10 mouse cellular contexts compared by ENCODE assay signal in genomic region chr14:79200133-79200891, GRCm38 (mm10). TPM values are rescaled to one million over a fixed set of nuclear protein-coding genes. Genes with fewer than 3 reads are reported as not detected.
DNase-seq lines count a peak whose midpoint lies in the region; ATAC-seq and TF ChIP-seq lines count a peak whose summit lies in the region.
"Had no signal": no experiment of that assay in that cellular context is flagged by ENCODE, and none has a peak within 500 bp of the region (broad histone marks: within the 10 kb centered on the region; RNA-seq: fewer than 3 reads in every experiment).

No protein-coding gene starts in this region.

- intact Hi-C loops in heart, postnatal 25 days (cut with DNase I): no loop called here
- intact Hi-C loops in gastrocnemius, postnatal 14 days (cut with DNase I; ENCODE audit: low total_unique reads): no loop called here

- no peak overlapping the region for H3K4me2 ChIP-seq in limb, embryonic 13.5 days (replicated peaks)
- H3K4me2 ChIP-seq: lung, embryonic 15.5 days had no signal

- TF ChIP-seq CTCF in brain, embryonic 14.5 days (IDR thresholded peaks at IDR 0.05; ENCODE audit: borderline replicate concordance, extremely low read depth, insufficient read depth, insufficient read length): no peak
- TF ChIP-seq CTCF in lung, adult 2 months (IDR thresholded peaks at IDR 0.05; ENCODE audit: insufficient read depth, low read length): no peak

- no peak for TF ChIP-seq POLR2A in brain, embryonic 14.5 days (IDR thresholded peaks at IDR 0.05; ENCODE audit: borderline replicate concordance, extremely low read depth, insufficient read depth, insufficient read length, poor library complexity, severe bottlenecking)
- TF ChIP-seq POLR2A in lung, adult 2 months (IDR thresholded peaks at IDR 0.05; ENCODE audit: borderline replicate concordance, extremely low read depth, low read depth, low read length): no peak

- H3K4me3 ChIP-seq in limb, embryonic 13.5 days: no peak overlapping the region
- H3K4me3 ChIP-seq in lung, adult 2 months (replicated peaks; ENCODE audit: extremely low read depth, low read depth, low read length): no peak overlapping the region
- H3K4me3 ChIP-seq: lung, embryonic 15.5 days had no signal

- H3K27ac ChIP-seq in limb, embryonic 13.5 days: peak overlapping the region; percentile 81
- H3K27ac ChIP-seq: lung, embryonic 15.5 days had no signal

- 0 out of 2 replicates have a peak overlapping the region, but pooled peaks have one; percentile 9 for H3K9ac ChIP-seq in limb, embryonic 13.5 days
- H3K9ac ChIP-seq: lung, embryonic 15.5 days had no signal

- H3K36me3 ChIP-seq in limb, embryonic 13.5 days: 0 out of 2 replicates have a peak, but pooled peaks cover 5% of the 10 kb centered on the region
- H3K36me3 ChIP-seq: lung, embryonic 15.5 days had no signal

- H3K4me1 ChIP-seq in limb, embryonic 13.5 days: peaks cover 57% of the 10 kb centered on the region
- H3K4me1 ChIP-seq in lung, adult 2 months (ENCODE audit: control insufficient read depth, insufficient read depth, low read length): peaks cover 2% of the 10 kb centered on the region; the same call in 1 of the 2 replicates

- 0 out of 2 replicates have a peak, but pooled peaks have one; percentile 43 for ATAC-seq in limb, embryonic 13.5 days (ENCODE audit: low FRiP score, low read depth)

- no peaks in the 10 kb centered on the region for H3K9me3 ChIP-seq in limb, embryonic 13.5 days
- H3K9me3 ChIP-seq: lung, embryonic 15.5 days had no signal

- H3K27me3 ChIP-seq in limb, embryonic 13.5 days: no peaks in the 10 kb centered on the region
- H3K27me3 ChIP-seq: lung, embryonic 15.5 days had no signal

- peak; percentile 48 to 53 for DNase-seq in heart, adult 18-20 months
- no peak for DNase-seq in heart, postnatal 25 days (ENCODE audit: low spot score)
- DNase-seq in brain, embryonic 14.5 days (ENCODE audit: low read depth): peak; percentile 86
- peak; percentile 67 for DNase-seq in gastrocnemius, postnatal 14 days
- DNase-seq in retina, postnatal 1 day: no peak
- no peak for DNase-seq in liver
- DNase-seq in lung, adult 2 months: no peak

- WGBS in limb, embryonic 13.5 days: 39% methylated on average over 9 of the region's 9 CpGs
- 61% methylated on average over 9 of the region's 9 CpGs for WGBS in lung, adult 2 months

RNA-seq across cellular contexts. Expression of gene Zfp957, which starts 46.9 kb away (rescaled TPM):
- not detected for total RNA-seq in heart, adult 18-20 months (2021)
- total RNA-seq in heart, postnatal 25 days (2021): not detected
- polyA plus RNA-seq in brain, embryonic 14.5 days (2012; rRNA removed): not detected in 2 replicates
- not detected for total RNA-seq in gastrocnemius, postnatal 14 days (2021)
- not detected in 2 replicates for polyA plus RNA-seq in limb, embryonic 13.5 days (2015; fragmentation: Nextera tagmentation; extraction: Ambion mirVana)
- not detected in 2 replicates for polyA plus RNA-seq in lung, adult 2 months (2012; rRNA removed)
- total RNA-seq: MEL had no signal
- polyA plus RNA-seq: lung, embryonic 15.5 days had no signal

Comparison
In these comparisons a context has a peak if more than half of its experiments do, and no peak if none do; other contexts are left out.
1. DNase-seq: peak in heart, adult 18-20 months (2 of 2), brain, embryonic 14.5 days (single experiment) and gastrocnemius, postnatal 14 days (single experiment); none in heart, postnatal 25 days (single experiment), retina, postnatal 1 day (single experiment), liver (single experiment) and lung, adult 2 months (single experiment).